Mouse (Mus musculus) thymus, postnatal 14 days (tissue): ENCODE results near the gene Bri3bp.
A peak's percentile ranks its signal among the peaks of the same experiment; 100 is the strongest.

Experiments
- DNase-seq: peaks from one replicate; pipeline ENCODE4 v3.0.0; 2021

The Bri3bp gene

GRCm38 (mm10) chr5:125487375-125488115 lies 46.2 kb downstream of the Bri3bp start:
- DNase-seq, result no peak

- DNase-seq, result peak; percentile 34
These were observed 46.7 kb downstream of the Bri3bp start for GRCm38 (mm10) chr5:125488116-125488455.

- peak; percentile 67 for DNase-seq
These were observed 47.6 kb downstream of the Bri3bp start for GRCm38 (mm10) chr5:125488953-125489352.

- no peak for DNase-seq
These were observed 49.7 kb downstream of the Bri3bp start for GRCm38 (mm10) chr5:125491107-125491506.

GRCm38 (mm10) chr5:125492379-125493092 lies 51.2 kb downstream of the Bri3bp start:
- DNase-seq, result no peak

GRCm38 (mm10) chr5:125493093-125493423 lies 51.7 kb downstream of the Bri3bp start:
- DNase-seq, result no peak

- DNase-seq, result no peak
These were observed 54.3 kb downstream of the Bri3bp start for GRCm38 (mm10) chr5:125495655-125496054.

GRCm38 (mm10) chr5:125497821-125498600 lies 56.6 kb downstream of the Bri3bp start:
- DNase-seq, result peak; percentile 65

GRCm38 (mm10) chr5:125501505-125501904 lies 60.1 kb downstream of the Bri3bp start:
- no peak for DNase-seq

- no peak for DNase-seq
These were observed 60.8 kb downstream of the Bri3bp start for GRCm38 (mm10) chr5:125502186-125502585.

GRCm38 (mm10) chr5:125503628-125504027 lies 62.3 kb downstream of the Bri3bp start:
- no peak for DNase-seq

GRCm38 (mm10) chr5:125504692-125505091 lies 63.3 kb downstream of the Bri3bp start:
- DNase-seq, result no peak

- DNase-seq, result no peak
These were observed 64.6 kb downstream of the Bri3bp start for GRCm38 (mm10) chr5:125505968-125506367.

- DNase-seq, result no peak
These were observed 66.2 kb downstream of the Bri3bp start for GRCm38 (mm10) chr5:125507582-125507981.

GRCm38 (mm10) chr5:125508006-125508405 lies 66.6 kb downstream of the Bri3bp start:
- no peak for DNase-seq

GRCm38 (mm10) chr5:125509541-125509940 lies 68.2 kb downstream of the Bri3bp start:
- DNase-seq, result peak; percentile 73
